Mouse (Mus musculus): ENCODE data around the gene Trak1. TPM values are rescaled to one million over a fixed set of nuclear protein-coding genes. Genes with fewer than 3 reads are reported as not detected.
"Not testable (repeated sequence)": the region's sequence is repeated elsewhere in the genome, so short reads cannot be mapped to it uniquely, and the experiment has no call there.

Trak1 gene
- total RNA-seq, 2 experiments from 2014 or later: 230 to 235 TPM

GRCm38 (mm10) chr9:121316621-121317405, 19.5 kb downstream of the Trak1 start:
- no peak for DNase-seq (ENCODE audit: low spot score in 2 of 2)

- no peak for DNase-seq (ENCODE audit: low spot score in 2 of 2)
Observed at GRCm38 (mm10) chr9:121319323-121319966, 22.1 kb downstream of the Trak1 start.

- DNase-seq (ENCODE audit: low spot score in 2 of 2): no peak
Observed at GRCm38 (mm10) chr9:121320433-121320832, 23.1 kb downstream of the Trak1 start.

- DNase-seq (ENCODE audit: low spot score in 2 of 2): no peak
Observed at GRCm38 (mm10) chr9:121321118-121321517, 23.8 kb downstream of the Trak1 start.

GRCm38 (mm10) chr9:121322034-121322433, 24.7 kb downstream of the Trak1 start:
- no peak for DNase-seq (ENCODE audit: low spot score in 2 of 2)

GRCm38 (mm10) chr9:121328342-121328741, 31.0 kb downstream of the Trak1 start:
- not testable (repeated sequence) for DNase-seq (ENCODE audit: low spot score in 2 of 2)

GRCm38 (mm10) chr9:121329181-121329580, 31.9 kb downstream of the Trak1 start:
- DNase-seq (ENCODE audit: low spot score in 2 of 2): no peak

- no peak for DNase-seq (ENCODE audit: low spot score in 2 of 2)
Observed at GRCm38 (mm10) chr9:121330065-121330464, 32.8 kb downstream of the Trak1 start.

- DNase-seq (ENCODE audit: low spot score in 2 of 2): no peak
Observed at GRCm38 (mm10) chr9:121331438-121331837, 34.1 kb downstream of the Trak1 start.

- DNase-seq (ENCODE audit: low spot score in 2 of 2): peak in 1 of 2 experiments; percentile 67
Observed at GRCm38 (mm10) chr9:121331878-121332630, 34.8 kb downstream of the Trak1 start.

GRCm38 (mm10) chr9:121333559-121333958, 36.3 kb downstream of the Trak1 start:
- no peak for DNase-seq (ENCODE audit: low spot score in 2 of 2)

GRCm38 (mm10) chr9:121334311-121334851, 37.1 kb downstream of the Trak1 start:
- DNase-seq (ENCODE audit: low spot score in 2 of 2): peak in 1 of 2 experiments; percentile 53

- DNase-seq (ENCODE audit: low spot score in 2 of 2): no peak
Observed at GRCm38 (mm10) chr9:121335568-121335967, 38.3 kb downstream of the Trak1 start.

GRCm38 (mm10) chr9:121336324-121336946, 39.1 kb downstream of the Trak1 start:
- DNase-seq (ENCODE audit: low spot score in 2 of 2): no peak

GRCm38 (mm10) chr9:121337216-121337937, 40.1 kb downstream of the Trak1 start:
- DNase-seq (ENCODE audit: low spot score in 2 of 2): no peak

- no peak for DNase-seq (ENCODE audit: low spot score in 2 of 2)
Observed at GRCm38 (mm10) chr9:121337938-121338289, 40.6 kb downstream of the Trak1 start.

- DNase-seq (ENCODE audit: low spot score in 2 of 2): no peak
Observed at GRCm38 (mm10) chr9:121341832-121342231, 44.5 kb downstream of the Trak1 start.

- DNase-seq (ENCODE audit: low spot score in 2 of 2): no peak
Observed at GRCm38 (mm10) chr9:121342510-121343110, 45.3 kb downstream of the Trak1 start.

- DNase-seq (ENCODE audit: low spot score in 2 of 2): no peak
Observed at GRCm38 (mm10) chr9:121343122-121343876, 46.0 kb downstream of the Trak1 start.
